Mouse (Mus musculus) 3T3-L1 (cell line): ENCODE measurements at regions not wholly inside any gene's neighbourhood (a gene's known extent, or its start where the extent isn't known, plus 50 kb on each side); places are given as distances from the start of the nearest gene placed in this dataset.

Experiments used
- DNase-seq: peaks from one replicate; pipeline ENCODE4 v3.0.0-alpha.2; 2015; ENCODE audit warnings: low read depth, low spot score

DNA sequence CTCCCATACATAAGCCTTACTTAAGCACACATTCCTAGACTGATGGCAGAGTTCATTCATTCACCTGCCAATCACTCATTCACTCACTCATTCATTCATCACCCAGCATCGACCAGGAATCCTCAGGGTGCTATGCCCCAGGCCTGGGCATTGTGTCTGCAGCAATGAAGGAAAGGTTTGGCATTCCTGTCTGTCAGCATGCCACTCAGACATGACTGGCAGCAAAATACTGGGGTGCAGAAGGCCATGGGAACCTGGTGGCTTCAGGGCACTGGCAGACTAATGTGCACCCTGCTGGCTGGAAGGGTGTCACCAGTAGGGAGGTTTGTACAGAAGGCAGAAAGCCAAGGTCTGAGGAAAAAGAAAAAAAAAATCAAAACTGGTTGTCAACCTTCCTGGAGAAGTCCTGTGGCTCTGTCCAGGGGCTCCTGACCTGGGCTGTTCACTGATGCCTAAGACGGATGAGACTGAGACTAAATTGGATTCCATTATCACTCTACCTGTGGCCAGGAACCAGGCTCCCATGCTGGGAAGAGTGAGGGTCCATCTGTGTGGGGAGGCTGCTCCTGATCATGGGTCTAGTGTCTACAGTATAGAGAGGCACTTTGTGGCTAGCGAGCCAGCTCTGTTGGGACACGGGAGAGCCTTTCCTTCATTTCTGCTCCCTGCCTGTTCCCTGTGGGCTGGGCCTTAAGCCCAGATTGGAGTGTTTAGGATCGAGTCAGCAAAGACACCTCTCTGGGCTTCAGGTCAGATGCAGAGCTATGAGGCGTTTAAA lies 104.1 kb downstream of the Cstad start:
- DNase-seq = no peak

DNA sequence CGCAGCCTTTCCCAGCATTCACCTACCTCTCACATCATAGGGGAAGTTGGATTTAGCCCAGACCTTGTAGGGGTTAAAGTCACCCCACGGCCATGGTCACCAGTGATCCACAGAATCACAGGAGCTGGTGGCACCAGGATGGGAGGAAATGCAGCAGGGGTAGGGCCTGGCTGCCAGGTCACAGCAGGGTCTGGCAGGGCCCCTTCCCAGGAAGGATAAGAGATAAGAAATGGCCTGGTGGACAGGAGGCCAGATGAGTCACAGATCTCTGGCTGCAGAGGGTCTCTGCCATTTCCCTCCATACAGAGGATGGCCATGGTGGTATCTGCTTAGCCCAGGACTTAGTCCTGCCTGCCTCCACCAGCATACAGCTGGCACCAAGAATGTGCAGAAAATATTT lies 103.0 kb downstream of the Cstad start:
- DNase-seq = no peak

DNA sequence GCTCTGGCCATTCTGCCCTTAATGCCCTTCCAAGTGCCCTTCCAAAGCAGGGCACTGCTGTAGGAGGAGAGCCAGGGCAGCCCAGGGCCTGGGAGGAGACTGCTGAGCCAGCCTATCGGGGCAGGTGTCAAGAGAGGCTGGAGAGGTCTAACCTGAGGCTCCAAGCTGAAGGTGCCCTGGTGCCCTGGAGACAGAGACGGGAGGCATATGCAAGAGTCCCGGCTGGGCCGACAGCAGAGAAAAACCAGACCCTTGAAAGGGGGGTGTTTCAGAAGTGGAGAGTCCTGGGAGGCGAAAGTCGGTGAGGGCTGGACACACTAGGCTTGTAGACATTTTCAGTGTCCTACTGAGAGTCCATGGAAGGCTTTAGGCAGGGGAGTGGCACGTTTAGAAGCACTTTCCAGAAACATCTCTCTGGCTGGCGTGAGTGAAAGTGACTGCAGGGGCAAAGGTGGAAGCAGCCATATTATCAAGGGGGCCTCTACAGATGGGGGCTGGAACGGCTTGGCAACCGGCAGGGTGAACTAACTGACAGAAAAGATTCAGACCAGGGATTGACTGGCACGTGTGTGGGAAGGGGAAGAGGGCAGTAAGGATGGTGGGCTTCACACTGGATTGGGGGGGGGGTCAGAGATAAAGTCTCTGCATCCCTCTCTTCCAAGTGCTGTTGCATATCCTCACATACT lies 101.1 kb downstream of the Cstad start:
- DNase-seq = no peak

- DNase-seq = no peak
These were observed 100.2 kb downstream of the Cstad start for GRCm38 (mm10) chr2:30695041-30695440.

DNA sequence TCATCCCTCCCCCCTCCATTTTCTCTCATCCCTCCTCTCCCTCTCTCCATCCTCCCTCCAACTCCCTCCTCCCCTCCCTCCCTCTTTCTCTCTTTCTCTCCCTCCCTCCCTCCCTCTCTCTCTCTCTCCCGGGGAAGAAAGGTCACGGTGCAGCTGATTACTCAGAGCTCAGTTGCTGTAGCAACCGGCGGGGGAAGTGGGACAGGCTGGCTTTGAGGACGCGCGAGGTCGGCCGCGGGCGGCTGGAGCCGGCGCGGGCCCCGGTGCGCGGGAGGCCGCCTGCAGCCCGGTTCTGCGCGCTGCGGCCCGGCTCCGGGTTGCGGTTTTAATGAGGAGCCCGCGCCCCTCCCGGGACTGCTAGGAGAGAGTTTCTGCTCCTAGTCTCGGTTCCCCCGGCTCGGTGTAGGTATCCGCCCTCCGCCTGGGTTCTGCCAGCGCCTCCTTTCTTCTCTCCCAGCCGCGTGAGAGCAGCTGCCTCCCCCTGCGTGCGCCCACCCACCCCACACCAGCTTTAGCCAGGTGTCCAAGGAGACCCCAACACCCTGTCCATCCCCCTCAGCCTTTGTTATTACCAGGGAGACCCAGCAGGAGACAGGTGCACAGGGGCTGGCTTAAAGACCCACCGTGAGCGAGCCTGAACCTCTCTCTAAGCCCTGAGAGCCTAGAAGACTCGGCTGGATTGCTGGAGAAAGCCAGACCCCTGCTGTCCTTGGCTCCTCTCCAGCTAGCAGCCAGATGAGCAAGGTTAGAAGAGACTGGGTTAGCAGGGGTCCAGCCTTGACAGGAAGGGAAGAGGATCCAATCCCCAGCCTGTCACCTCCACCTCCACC lies 98.6 kb downstream of the Cstad start:
- peak; percentile 89 for DNase-seq

GRCm38 (mm10) chr2:30692561-30693205 lies 97.8 kb downstream of the Cstad start:
- DNase-seq = no peak

DNA sequence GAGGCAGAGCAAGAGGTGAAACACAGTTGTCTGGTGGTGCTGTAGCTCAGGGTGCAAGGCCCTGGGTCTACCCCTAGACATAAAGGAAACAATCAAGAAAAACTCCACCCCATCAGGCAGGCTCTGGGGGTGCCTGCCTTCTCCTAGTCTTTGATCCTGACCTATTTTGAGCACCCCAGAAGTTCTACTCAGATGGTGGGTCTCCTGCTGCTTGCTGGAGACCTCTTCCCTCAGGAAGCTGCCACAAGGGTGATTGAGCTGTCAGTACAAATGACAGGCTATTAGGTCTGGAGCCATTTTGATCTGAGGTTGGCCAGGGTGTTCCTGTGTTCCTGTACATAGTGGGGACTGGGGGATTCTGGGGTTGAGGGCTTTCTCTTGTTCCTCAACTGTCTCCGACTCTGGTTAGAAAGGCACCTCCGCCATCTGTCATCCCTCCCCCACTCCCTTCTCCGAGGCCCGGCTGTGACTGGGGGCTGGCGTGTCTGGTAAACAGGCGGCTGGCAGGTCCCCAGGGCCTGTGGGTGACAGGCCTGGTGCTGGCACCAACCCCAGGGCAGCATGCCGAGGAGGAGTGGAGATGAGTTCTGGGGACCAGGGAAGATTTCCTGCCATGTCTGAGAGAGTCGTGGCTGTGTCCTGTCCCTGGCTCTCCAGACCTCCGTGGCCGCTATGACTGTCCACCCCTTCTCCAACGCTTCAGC lies 97.2 kb downstream of the Cstad start:
- DNase-seq = peak; percentile 40

DNA sequence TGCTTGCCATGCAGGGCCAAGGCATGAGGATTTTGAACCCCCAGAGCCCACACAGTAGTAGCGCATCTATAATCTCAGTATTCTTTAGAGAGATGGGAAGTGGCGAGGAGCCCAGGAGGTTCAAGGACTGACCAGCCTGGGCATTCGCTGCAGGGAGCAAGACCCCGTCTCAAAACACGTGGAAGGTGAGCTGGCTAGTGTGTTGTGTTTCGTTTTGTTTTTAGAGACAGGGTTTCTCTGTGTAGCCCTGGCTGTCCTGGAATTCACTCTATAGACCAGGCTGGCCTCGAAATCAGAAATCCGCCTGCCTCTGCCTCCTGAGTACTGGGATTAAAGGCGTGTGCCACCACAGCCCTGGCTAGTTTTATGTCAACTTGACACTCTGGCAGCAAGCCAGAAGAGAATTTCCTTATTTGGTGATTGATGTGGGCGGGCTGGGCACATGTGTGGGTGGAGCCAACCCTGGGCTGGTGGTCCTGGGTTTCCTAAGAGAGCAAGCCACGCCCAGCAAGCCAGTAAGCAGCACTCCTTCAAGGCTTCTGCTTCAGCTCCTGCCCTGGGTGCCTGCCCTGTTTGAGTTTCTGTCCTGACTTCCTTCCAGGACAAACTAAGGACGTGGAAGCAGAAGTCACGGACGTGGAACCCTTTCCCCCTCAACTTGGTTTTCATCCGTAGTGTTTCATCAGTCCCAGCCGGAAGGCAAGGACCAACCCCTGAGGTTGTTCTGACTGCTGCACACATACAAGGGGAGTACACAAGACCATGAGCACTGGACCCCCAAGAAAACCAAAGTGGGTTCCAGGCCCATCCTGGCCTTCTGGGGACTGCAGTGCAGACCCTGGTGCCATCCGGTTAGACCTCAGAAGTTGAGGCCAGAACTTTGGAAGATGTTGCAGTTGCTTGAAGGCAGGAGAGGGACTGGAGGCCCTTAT lies 96.4 kb downstream of the Cstad start:
- no peak for DNase-seq

GRCm38 (mm10) chr2:30690307-30690706 lies 95.5 kb downstream of the Cstad start:
- DNase-seq = peak; percentile 48

DNA sequence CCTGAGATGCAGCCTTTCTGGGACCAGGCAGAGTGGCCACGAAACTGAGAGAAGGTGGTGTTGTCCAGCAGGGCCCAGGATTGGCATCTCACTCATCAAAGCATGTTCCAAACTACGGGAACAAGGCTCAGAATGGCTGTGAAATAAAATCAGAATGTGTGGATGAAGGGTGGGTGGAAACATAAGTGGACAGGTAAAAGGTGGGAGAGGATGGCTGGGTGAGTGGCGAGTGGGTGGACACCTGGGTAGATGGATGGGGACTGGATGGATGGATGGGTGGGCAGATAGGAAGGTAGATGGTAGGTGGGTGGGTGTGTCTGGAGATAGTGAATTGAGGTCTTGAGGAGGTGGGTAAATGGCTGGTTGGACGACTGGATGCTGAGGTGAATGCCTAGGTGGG lies 93.6 kb downstream of the Cstad start:
- DNase-seq = no peak

DNA sequence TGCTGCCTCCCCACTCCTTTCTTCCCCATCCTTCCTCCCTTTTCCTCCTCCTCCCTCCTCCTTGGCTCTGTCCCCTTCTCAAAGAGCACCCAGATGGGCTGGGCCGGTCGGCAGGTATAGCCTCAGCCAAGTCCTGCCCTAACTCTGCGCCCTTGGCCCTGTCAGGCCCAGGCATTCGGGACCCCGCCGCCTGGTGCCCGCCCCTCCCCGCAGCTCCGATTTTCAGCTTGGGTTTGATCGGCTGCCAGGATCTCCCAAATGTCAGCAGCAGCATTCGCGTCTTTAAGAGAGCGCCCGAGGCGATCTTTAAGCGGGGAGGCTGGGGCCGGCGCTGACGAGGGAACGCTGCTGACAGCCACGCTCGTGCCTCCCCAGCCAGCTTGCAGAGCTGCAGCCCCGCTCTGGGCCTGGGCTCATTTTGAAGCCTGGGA lies 92.3 kb downstream of the Cstad start:
- DNase-seq = no peak

DNA sequence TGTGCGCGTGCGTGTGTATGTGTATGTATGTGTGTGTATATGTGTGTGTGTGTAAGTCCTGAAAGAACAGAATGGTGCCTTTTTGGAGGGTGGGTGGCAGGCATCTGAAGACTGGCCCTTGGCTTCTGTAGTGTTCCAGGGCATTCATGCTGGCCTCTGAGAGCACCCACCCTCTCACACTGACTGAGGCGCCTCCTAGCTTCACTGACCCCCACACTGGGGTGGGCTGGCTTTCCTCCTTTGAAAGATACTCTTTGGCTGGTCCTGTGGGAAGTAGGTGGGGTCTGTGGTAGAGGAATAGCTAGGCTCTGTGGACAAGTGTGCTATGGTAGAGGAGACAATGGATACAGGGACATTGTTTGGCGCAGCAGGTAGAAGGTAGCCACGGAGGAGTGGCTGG lies 91.5 kb downstream of the Cstad start:
- DNase-seq = no peak

DNA sequence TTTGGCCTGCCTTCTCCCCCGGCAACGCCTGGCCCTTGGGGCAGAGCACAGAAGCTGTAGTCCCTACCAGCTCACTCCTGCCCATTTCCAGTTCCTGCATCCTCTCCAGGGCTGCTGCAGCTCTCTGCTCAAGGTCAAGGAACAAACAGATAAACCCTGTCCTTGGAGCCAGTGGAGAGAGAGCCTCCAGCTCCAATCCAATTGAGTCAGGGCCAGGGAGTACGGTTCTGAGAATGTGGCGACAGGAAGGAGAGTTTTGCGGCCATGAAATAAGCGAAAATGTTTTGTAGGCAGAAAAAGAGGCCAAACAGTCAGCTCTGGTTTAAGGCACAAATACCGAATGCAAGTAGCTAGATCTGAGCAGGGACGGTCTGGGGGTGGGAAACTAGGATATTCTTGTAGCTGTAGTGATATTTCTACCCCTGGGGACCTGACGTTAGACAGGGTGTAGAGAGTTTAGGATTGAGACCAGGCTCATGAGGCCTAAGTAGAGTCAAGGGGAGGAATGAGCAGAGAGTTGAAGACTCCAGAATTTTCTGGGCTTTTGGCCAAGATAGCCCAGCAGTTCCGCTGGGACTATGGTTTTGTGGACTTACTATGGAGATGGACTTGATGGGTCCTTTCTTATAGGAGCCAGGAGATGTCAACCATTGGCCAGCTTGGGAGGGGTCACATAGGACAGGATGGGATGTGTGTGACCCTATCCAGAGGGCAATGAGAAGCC lies 90.5 kb downstream of the Cstad start:
- DNase-seq = peak; percentile 57

GRCm38 (mm10) chr2:30684461-30684860 lies 89.6 kb downstream of the Cstad start:
- no peak for DNase-seq

GRCm38 (mm10) chr2:30682146-30682825 lies 87.4 kb downstream of the Cstad start:
- no peak for DNase-seq

GRCm38 (mm10) chr2:30681642-30682041 lies 86.8 kb downstream of the Cstad start:
- no peak for DNase-seq

- DNase-seq = no peak
These were observed 84.2 kb downstream of the Cstad start for GRCm38 (mm10) chr2:30679041-30679440.

DNA sequence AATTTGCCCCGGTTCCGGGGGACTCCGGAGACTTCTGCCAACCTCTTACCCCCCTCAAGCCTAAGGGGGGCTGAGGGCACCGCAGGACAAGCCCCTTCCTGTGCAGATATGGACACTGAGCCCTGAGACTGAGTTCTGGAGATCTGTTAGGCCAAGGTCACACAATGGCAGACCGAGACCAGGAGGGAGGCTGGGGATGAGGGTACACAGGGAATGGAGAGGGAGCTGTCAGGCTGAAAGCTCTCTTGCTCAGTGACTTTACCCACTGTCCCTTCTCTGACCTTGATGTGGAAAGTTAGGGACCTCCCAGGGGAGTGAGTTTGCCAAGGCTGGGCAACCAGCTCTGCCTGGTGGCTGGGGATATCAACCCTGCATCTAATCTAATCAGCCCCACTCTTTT lies 82.7 kb downstream of the Cstad start:
- DNase-seq = peak; percentile 39
